Mouse (Mus musculus) cortical plate, adult 2 months (tissue): ENCODE measurements at regions not wholly inside any gene's neighbourhood (a gene's known extent, or its start where the extent isn't known, plus 50 kb on each side); places are given as distances from the start of the nearest gene placed in this dataset.

Source experiments
- CTCF ChIP-seq: fragments of 200-500 bp; IDR thresholded peaks from 2 replicates; pipeline ENCODE4 v1.5.1; 2011; ENCODE audit warnings: mild to moderate bottlenecking, control low read depth, low read length; ENCODE audit not compliant: insufficient read depth; ENCODE audit errors: extremely low read depth
- POLR2A ChIP-seq: fragments of 200-500 bp; IDR thresholded peaks from 2 replicates; pipeline ENCODE4 v1.6.1; 2011; ENCODE audit warnings: mild to moderate bottlenecking, low read length, control low read depth; ENCODE audit not compliant: insufficient read depth; ENCODE audit errors: extremely low read depth

DNA sequence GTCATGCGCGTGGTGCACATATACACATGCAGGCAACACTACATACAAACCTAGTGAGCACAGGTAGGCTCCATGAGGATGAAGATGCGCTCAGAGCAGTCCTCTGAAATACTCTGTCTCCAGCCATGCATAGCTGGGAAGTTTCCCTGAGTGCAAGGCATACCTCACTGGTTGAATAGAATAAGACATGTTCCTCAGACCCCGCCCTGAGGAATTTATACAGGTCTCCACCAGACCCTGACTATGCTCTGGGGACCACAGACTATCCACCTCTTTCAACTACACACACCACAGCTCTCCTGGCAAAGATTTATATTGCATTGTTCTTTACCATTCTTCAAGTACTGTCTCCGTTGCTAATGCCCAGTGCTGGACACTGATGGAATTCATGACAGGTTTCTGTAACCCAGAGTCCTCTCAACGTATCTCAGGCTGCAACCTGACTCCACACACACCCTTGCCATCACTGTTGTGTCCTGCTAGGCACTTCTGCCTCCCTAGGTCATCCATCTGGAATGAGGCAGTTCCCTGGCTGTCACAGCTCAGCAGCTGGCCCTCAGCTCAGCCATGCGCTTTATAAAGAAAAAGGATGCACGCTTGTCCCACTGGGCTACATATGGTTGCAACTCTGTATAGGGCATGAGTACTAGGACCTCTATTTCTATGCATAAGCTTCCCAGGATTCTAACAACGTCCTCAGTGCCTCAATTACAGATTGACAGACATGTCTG is 299.5 kb downstream of the Tns3 start:
- TF ChIP-seq CTCF (no peak), POLR2A (no peak)
